10 mouse cellular contexts compared by ENCODE assay signal in the genomic region with DNA sequence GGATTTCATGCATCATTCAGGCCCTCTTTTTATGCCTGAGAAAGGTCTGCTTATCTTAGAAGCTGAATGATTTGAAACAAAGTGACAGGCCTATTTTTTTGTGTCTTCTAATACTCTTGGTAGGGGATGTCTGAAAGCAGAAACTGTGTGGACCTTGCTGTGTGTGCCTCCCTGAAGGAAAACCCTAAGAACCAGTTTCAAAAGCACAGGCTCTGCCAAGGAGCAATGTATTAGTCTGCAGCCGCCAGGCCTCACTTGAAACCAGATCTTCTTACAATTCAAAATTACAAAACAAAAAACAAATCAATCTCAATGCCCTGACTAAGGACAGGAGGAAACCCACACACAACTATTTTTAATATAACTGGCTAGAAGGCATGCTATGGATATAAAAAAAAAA. TPM values are rescaled to one million over a fixed set of nuclear protein-coding genes. Genes with fewer than 3 reads are reported as not detected.
A peak's percentile ranks its signal among the peaks of the same experiment; 100 is the strongest.
DNase-seq lines count a peak whose midpoint lies in the region; ATAC-seq and TF ChIP-seq lines count a peak whose summit lies in the region.
"Had no signal": no experiment of that assay in that cellular context is flagged by ENCODE, and none has a peak within 500 bp of the region (broad histone marks: within the 10 kb centered on the region; RNA-seq: fewer than 3 reads in every experiment).

No protein-coding gene starts in this region.

- H3K9ac ChIP-seq in ES-Bruce4 (ENCODE audit: low read depth, poor library complexity, severe bottlenecking), result 0 out of 2 replicates have a peak overlapping the region, but pooled peaks have one; percentile 29
- H3K9ac ChIP-seq in forebrain, embryonic 14.5 days (ENCODE audit: low read length), result peak overlapping the region; percentile 35; the same call in 1 of the 2 replicates
- H3K9ac ChIP-seq in limb, embryonic 15.5 days, result no peak overlapping the region

- no peaks in the 10 kb centered on the region for H3K4me1 ChIP-seq in ES-Bruce4 (ENCODE audit: control insufficient read depth, insufficient read depth, low read length)
- H3K4me1 ChIP-seq in forebrain, embryonic 14.5 days (ENCODE audit: control insufficient read depth, insufficient read depth, low read length), result no peaks in the 10 kb centered on the region
- H3K4me1 ChIP-seq in limb, embryonic 15.5 days, result peaks cover 6% of the 10 kb centered on the region; the same call in 1 of the 2 replicates

- no peak for TF ChIP-seq CTCF in ES-Bruce4 (IDR thresholded peaks at IDR 0.05; ENCODE audit: low read depth, low read length)

- H3K27me3 ChIP-seq in ES-Bruce4 (ENCODE audit: control insufficient read depth, insufficient read depth, low read length, poor library complexity, severe bottlenecking), result no peaks in the 10 kb centered on the region
- H3K27me3 ChIP-seq in forebrain, embryonic 14.5 days (replicated peaks; ENCODE audit: control insufficient read depth, insufficient read depth, low read length), result no peaks in the 10 kb centered on the region
- H3K27me3 ChIP-seq in limb, embryonic 15.5 days, result no peaks in the 10 kb centered on the region

- TF ChIP-seq POLR2A in ES-Bruce4 (IDR thresholded peaks at IDR 0.05; ENCODE audit: insufficient read depth, low read length), result no peak

- H3K36me3 ChIP-seq in ES-Bruce4 (ENCODE audit: control insufficient read depth, insufficient read depth, low read length, poor library complexity, severe bottlenecking), result no peaks in the 10 kb centered on the region
- H3K36me3 ChIP-seq in forebrain, embryonic 14.5 days (ENCODE audit: control insufficient read depth, insufficient read depth, low read length), result no peaks in the 10 kb centered on the region
- no peaks in the 10 kb centered on the region for H3K36me3 ChIP-seq in limb, embryonic 15.5 days

- H3K4me2 ChIP-seq in forebrain, embryonic 14.5 days (ENCODE audit: low read length), result no peak overlapping the region
- H3K4me2 ChIP-seq in limb, embryonic 15.5 days, result no peak overlapping the region

- no peak overlapping the region for H3K4me3 ChIP-seq in ES-Bruce4 (ENCODE audit: low read depth, low read length)
- no peak overlapping the region for H3K4me3 ChIP-seq in forebrain, embryonic 14.5 days (ENCODE audit: low read depth, low read length)
- no peak overlapping the region for H3K4me3 ChIP-seq in limb, embryonic 15.5 days

- WGBS in forebrain, embryonic 14.5 days, result 9% methylated on average over 1 of the region's 1 CpGs
- 33% methylated on average over 1 of the region's 1 CpGs for WGBS in limb, embryonic 15.5 days

- intact Hi-C loops in heart, postnatal 25 days (cut with DNase I), result no loop called here

- DNase-seq in heart, adult 11 months, result peak; percentile 6
- DNase-seq in heart, postnatal 25 days (ENCODE audit: low spot score), result no peak
- DNase-seq in forebrain, embryonic 14.5 days (ENCODE audit: low spot score), result peak; percentile 66
- DNase-seq in kidney, adult 8-10 months, result no peak
- DNase-seq in adrenal gland, adult (ENCODE audit: inconsistent age in 2 of 2, low spot score in 1 of 2), result no peak
- DNase-seq: lung, postnatal 36 days had no signal

- no peak for TF ChIP-seq EP300 in ES-Bruce4 (IDR thresholded peaks at IDR 0.05; ENCODE audit: insufficient read depth, low read depth, low read length)

- no peak overlapping the region for H3K27ac ChIP-seq in ES-Bruce4 (ENCODE audit: insufficient read depth, low read length)
- H3K27ac ChIP-seq in forebrain, embryonic 14.5 days (ENCODE audit: low read depth, low read length), result peak overlapping the region; percentile 75
- peak overlapping the region; percentile 73 for H3K27ac ChIP-seq in limb, embryonic 15.5 days
- H3K27ac ChIP-seq: kidney, postnatal 0 days had no signal

- peak; percentile 78 for ATAC-seq in forebrain, embryonic 14.5 days
- ATAC-seq in limb, embryonic 15.5 days (ENCODE audit: insufficient number of reproducible peaks, low FRiP score, low TSS enrichment, low read depth), result no peak
- ATAC-seq in CD4-positive, CD25-positive, alpha-beta regulatory T cell, adult 4 months, result no peak

- H3K9me3 ChIP-seq in ES-Bruce4 (replicated peaks; ENCODE audit: control insufficient read depth, insufficient read depth, low read length, poor library complexity, severe bottlenecking), result no peaks in the 10 kb centered on the region
- no peaks in the 10 kb centered on the region for H3K9me3 ChIP-seq in forebrain, embryonic 14.5 days (replicated peaks; ENCODE audit: control insufficient read depth, low read length)
- H3K9me3 ChIP-seq in limb, embryonic 15.5 days, result no peaks in the 10 kb centered on the region

RNA-seq across cellular contexts. Expression of a gene that starts 12.5 kb away (rescaled TPM):
- total RNA-seq in heart, postnatal 25 days (2021), result 100 to 1,000 TPM; 241 to 242 TPM
- 107 and 111 TPM in 2 replicates for polyA plus RNA-seq in ES-Bruce4 (2011; ENCODE audit: insufficient read depth, insufficient read length, low read depth, missing spikeins)
- polyA plus RNA-seq in forebrain, embryonic 14.5 days (2014; fragmentation: Nextera tagmentation; extraction: Ambion mirVana), result 104 and 106 TPM in 2 replicates
- 67.7 and 80.0 TPM in 2 replicates for polyA plus RNA-seq in limb, embryonic 15.5 days (2015; fragmentation: Nextera tagmentation; extraction: Ambion mirVana)
- 10 to 100 TPM; 81.7 to 86.2 TPM for polyA plus RNA-seq in CD4-positive, CD25-positive, alpha-beta regulatory T cell, adult 4 months (2017; shearing (Covaris generic))

RNA-seq across cellular contexts. Expression of a gene that starts 23.2 kb away (rescaled TPM):
- 1 to 10 TPM; 4.5 to 5.4 TPM for total RNA-seq in heart, postnatal 25 days (2021)
- polyA plus RNA-seq in ES-Bruce4 (2011; ENCODE audit: insufficient read depth, insufficient read length, low read depth, missing spikeins), result 6.4 and 7.0 TPM in 2 replicates
- polyA plus RNA-seq in forebrain, embryonic 14.5 days (2014; fragmentation: Nextera tagmentation; extraction: Ambion mirVana), result 4.5 and 4.6 TPM in 2 replicates
- 1.8 and 2.0 TPM in 2 replicates for polyA plus RNA-seq in limb, embryonic 15.5 days (2015; fragmentation: Nextera tagmentation; extraction: Ambion mirVana)
- 1 to 10 TPM; 3.3 to 3.9 TPM for polyA plus RNA-seq in CD4-positive, CD25-positive, alpha-beta regulatory T cell, adult 4 months (2017; shearing (Covaris generic))

Comparison
In these comparisons a context has a peak if more than half of its experiments do, and no peak if none do; other contexts are left out.
1. DNase-seq: peak in heart, adult 11 months (single experiment) and forebrain, embryonic 14.5 days (single experiment); none in heart, postnatal 25 days (single experiment), kidney, adult 8-10 months (0 of 2) and adrenal gland, adult (0 of 2).